Mouse (Mus musculus) cerebellum, adult 2 months (tissue): ENCODE measurements around the gene Lancl1. TPM values are rescaled to one million over a fixed set of nuclear protein-coding genes. Genes with fewer than 3 reads are reported as not detected.

Source experiments
- DNase-seq, 2 experiments: peaks; one replicate each; pipeline ENCODE4 v3.0.0; 2021
- H3K27ac ChIP-seq: fragments of 200-500 bp; 2 replicates; pipeline ENCODE4 v1.5.1; 2012; ENCODE audit warnings: low read length, control low read depth, inconsistent platforms; ENCODE audit not compliant: insufficient read depth
- H3K27me3 ChIP-seq: fragments of 200-500 bp; 2 replicates; pipeline ENCODE4 v1.6.1; 2012; ENCODE audit warnings: inconsistent platforms, mild to moderate bottlenecking, low read length, moderate library complexity; ENCODE audit not compliant: control insufficient read depth, insufficient read depth
- H3K4me1 ChIP-seq: fragments of 200-500 bp; 2 replicates; pipeline ENCODE4 v1.6.1; 2011; ENCODE audit warnings: low read length; ENCODE audit not compliant: control insufficient read depth, insufficient read depth
- H3K4me3 ChIP-seq: fragments of 200-500 bp; replicated peaks from 2 replicates; pipeline ENCODE3; 2011; ENCODE audit warnings: mild to moderate bottlenecking, low read depth, low read length, control low read depth; ENCODE audit not compliant: insufficient read depth
- CTCF ChIP-seq: fragments of 200-500 bp; IDR thresholded peaks from 2 replicates; pipeline ENCODE4 v1.5.1; 2011; ENCODE audit warnings: low read depth, mild to moderate bottlenecking, control low read depth, low read length, moderate library complexity, borderline replicate concordance; ENCODE audit not compliant: insufficient read depth
- POLR2A ChIP-seq: fragments of 200-500 bp; IDR thresholded peaks from 2 replicates; pipeline ENCODE4 v1.6.1; 2011; ENCODE audit warnings: low read length, control low read depth, borderline replicate concordance; ENCODE audit not compliant: insufficient read depth
- WGBS: fragments of 180-500 bp; shearing (Covaris S2); methylation state at CpG from one replicate; pipeline ENCODE4 v1.1.7; 2018; 5-methylcytosine and 5-hydroxymethylcytosine counted together
- polyA plus RNA-seq: library from polyadenylated mRNA; depleted of rRNA; stranded (reverse); fragments of >200 nt; gene quantifications from 2 replicates; pipeline ENCODE4 v1.2.3, GENCODE M21; 2012

The Lancl1 gene
- polyA plus RNA-seq, 1 experiment: 200 TPM

GRCm38 (mm10) chr1:67002226-67002625, 36.4 kb downstream of the Lancl1 start:
- WGBS: 74% methylated on average over 6 of the region's 6 CpGs
- no peaks in the 10 kb centered on the region for H3K27me3 ChIP-seq
- no peak for TF ChIP-seq CTCF
- TF ChIP-seq POLR2A: no peak
- H3K4me1 ChIP-seq: no peaks in the 10 kb centered on the region
- no peak overlapping the region for H3K4me3 ChIP-seq
- no peak for DNase-seq
- no peak overlapping the region for H3K27ac ChIP-seq

GRCm38 (mm10) chr1:67001367-67001766, 37.3 kb downstream of the Lancl1 start:
- no peaks in the 10 kb centered on the region for H3K27me3 ChIP-seq
- no peaks in the 10 kb centered on the region for H3K4me1 ChIP-seq
- no peak overlapping the region for H3K4me3 ChIP-seq
- DNase-seq: no peak
- TF ChIP-seq CTCF (no peak), POLR2A (no peak)
- H3K27ac ChIP-seq: no peak overlapping the region
- WGBS: 98% methylated on average over 1 of the region's 1 CpGs

GRCm38 (mm10) chr1:67000484-67000883, 38.2 kb downstream of the Lancl1 start:
- WGBS: 87% methylated on average over 3 of the region's 3 CpGs
- DNase-seq: no peak
- H3K4me3 ChIP-seq: no peak overlapping the region
- no peaks in the 10 kb centered on the region for H3K27me3 ChIP-seq
- no peaks in the 10 kb centered on the region for H3K4me1 ChIP-seq
- TF ChIP-seq CTCF: no peak
- no peak for TF ChIP-seq POLR2A
- H3K27ac ChIP-seq: no peak overlapping the region

- Histone ChIP-seq H3K27me3 (no peaks in the 10 kb centered on the region), H3K4me3 (no peak overlapping the region), H3K4me1 (no peaks in the 10 kb centered on the region), H3K27ac (no peak overlapping the region)
- TF ChIP-seq POLR2A (no peak), CTCF (no peak)
- 96% methylated on average over 1 of the region's 1 CpGs for WGBS
- DNase-seq: no peak
Observed at GRCm38 (mm10) chr1:66998601-66999000, 40.1 kb downstream of the Lancl1 start.

GRCm38 (mm10) chr1:66998188-66998587, 40.5 kb downstream of the Lancl1 start:
- WGBS: 95% methylated on average over 4 of the region's 4 CpGs
- Histone ChIP-seq H3K4me3 (no peak overlapping the region), H3K27me3 (no peaks in the 10 kb centered on the region), H3K27ac (no peak overlapping the region), H3K4me1 (no peaks in the 10 kb centered on the region)
- DNase-seq: no peak
- TF ChIP-seq CTCF (no peak), POLR2A (no peak)

GRCm38 (mm10) chr1:66996819-66997218, 41.9 kb downstream of the Lancl1 start:
- no peak overlapping the region for H3K27ac ChIP-seq
- no peaks in the 10 kb centered on the region for H3K27me3 ChIP-seq
- 95% methylated on average over 2 of the region's 2 CpGs for WGBS
- TF ChIP-seq POLR2A (no peak), CTCF (no peak)
- no peak for DNase-seq
- H3K4me3 ChIP-seq: no peak overlapping the region
- H3K4me1 ChIP-seq: no peaks in the 10 kb centered on the region

- peak in 1 of 2 experiments; percentile 9 for DNase-seq
- Histone ChIP-seq H3K27ac (no peak overlapping the region), H3K27me3 (no peaks in the 10 kb centered on the region), H3K4me1 (no peaks in the 10 kb centered on the region), H3K4me3 (no peak overlapping the region)
- TF ChIP-seq POLR2A: no peak
- TF ChIP-seq CTCF: no peak
Observed at GRCm38 (mm10) chr1:66992764-66993163, 45.9 kb downstream of the Lancl1 start.

- 82% methylated on average over 18 of the region's 18 CpGs for WGBS
- H3K4me1 ChIP-seq: no peaks in the 10 kb centered on the region
- DNase-seq: no peak
- no peak overlapping the region for H3K4me3 ChIP-seq
- no peak for TF ChIP-seq CTCF
- no peak for TF ChIP-seq POLR2A
- no peak overlapping the region for H3K27ac ChIP-seq
- H3K27me3 ChIP-seq: no peaks in the 10 kb centered on the region
Observed at GRCm38 (mm10) chr1:66987558-66988190, 51.0 kb downstream of the Lancl1 start.
